Mouse (Mus musculus) brain, embryonic 14.5 days (tissue): ENCODE data around the gene Nckap5l.

Source experiments
- CTCF ChIP-seq: fragments of 200-500 bp; IDR thresholded peaks from 2 replicates; pipeline ENCODE4 v1.5.1; 2012; ENCODE audit warnings: inconsistent platforms, mild to moderate bottlenecking, moderate library complexity, borderline replicate concordance; ENCODE audit not compliant: insufficient read depth, insufficient read length; ENCODE audit errors: extremely low read depth
- POLR2A ChIP-seq: fragments of 200-500 bp; IDR thresholded peaks from 2 replicates; pipeline ENCODE4 v1.6.1; 2012; ENCODE audit warnings: mild to moderate bottlenecking, inconsistent platforms, borderline replicate concordance; ENCODE audit not compliant: poor library complexity, insufficient read depth, insufficient read length, severe bottlenecking; ENCODE audit errors: extremely low read depth

- TF ChIP-seq POLR2A (no peak), CTCF (no peak)
Observed at GRCm38 (mm10) chr15:99505324-99506095, 48.0 kb upstream of the Nckap5l start.
